Mouse (Mus musculus) spleen, adult 12 weeks (tissue): ENCODE measurements around the gene Mical1.
"Not testable (repeated sequence)": the region's sequence is repeated elsewhere in the genome, so short reads cannot be mapped to it uniquely, and the experiment has no call there.

Experiments used
- DNase-seq: peaks from one replicate; pipeline ENCODE4 v3.0.0; 2022; ENCODE audit warnings: low spot score

The Mical1 gene

DNA sequence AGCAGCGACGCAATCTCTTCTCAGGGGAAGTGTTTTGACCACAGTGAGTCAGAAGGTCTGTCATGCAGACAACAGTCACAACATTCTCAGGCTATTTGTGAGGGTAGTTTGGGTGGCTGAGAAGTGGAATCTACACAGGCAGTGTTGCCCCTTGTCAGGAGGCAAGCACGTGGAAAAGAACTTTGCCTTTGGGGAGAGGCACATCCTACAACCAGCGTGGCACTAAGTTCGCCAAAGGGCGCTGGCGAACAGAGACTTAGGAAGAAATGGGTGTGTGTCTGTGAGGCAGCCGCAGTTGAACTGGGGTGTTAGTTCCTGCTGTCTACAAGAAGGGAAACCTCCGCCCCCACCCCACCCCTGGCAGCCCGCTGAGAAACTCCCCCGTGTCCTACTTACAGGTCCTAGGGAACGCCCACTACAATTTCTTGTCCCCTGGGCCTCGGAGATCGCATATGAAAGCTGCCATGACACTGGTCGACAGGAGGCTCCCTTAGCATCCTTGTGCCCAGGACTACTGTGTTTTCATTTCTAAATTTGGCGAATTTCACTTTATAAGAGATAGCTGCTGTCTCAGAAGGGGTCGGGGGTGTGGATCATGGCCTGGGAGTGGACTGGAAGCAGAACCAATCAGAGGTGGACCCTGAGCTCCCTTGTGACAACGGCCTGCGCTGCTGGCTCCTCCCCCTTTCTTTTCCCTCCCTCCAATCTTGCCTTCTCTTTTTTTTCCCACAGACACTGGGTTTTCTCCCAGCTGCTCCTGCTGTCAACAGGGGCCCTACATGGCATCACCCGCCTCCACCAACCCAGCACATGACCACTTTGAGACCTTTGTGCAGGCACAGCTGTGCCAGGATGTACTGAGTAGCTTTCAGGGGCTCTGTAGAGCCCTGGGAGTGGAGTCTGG, 1.4 kb downstream of the Mical1 start:
- DNase-seq, result no peak

DNA sequence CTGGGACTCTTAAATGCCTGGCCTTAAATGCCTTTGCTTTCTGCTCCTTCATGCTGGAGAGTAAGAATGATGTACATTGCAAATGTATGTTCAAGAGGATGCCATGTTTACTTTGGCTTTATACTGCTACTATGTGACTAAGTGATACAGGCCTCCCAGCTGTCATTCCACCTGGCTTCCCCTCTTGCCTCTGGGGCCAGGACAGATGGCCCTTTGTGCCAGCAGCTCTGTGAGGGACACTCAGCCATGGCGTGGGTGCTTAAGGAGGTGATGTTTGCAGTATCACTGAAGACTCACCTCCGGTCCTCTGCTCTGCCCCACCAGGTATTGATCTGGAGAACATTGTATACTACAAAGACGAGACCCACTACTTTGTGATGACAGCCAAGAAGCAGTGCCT, 3.8 kb downstream of the Mical1 start:
- no peak for DNase-seq

DNA sequence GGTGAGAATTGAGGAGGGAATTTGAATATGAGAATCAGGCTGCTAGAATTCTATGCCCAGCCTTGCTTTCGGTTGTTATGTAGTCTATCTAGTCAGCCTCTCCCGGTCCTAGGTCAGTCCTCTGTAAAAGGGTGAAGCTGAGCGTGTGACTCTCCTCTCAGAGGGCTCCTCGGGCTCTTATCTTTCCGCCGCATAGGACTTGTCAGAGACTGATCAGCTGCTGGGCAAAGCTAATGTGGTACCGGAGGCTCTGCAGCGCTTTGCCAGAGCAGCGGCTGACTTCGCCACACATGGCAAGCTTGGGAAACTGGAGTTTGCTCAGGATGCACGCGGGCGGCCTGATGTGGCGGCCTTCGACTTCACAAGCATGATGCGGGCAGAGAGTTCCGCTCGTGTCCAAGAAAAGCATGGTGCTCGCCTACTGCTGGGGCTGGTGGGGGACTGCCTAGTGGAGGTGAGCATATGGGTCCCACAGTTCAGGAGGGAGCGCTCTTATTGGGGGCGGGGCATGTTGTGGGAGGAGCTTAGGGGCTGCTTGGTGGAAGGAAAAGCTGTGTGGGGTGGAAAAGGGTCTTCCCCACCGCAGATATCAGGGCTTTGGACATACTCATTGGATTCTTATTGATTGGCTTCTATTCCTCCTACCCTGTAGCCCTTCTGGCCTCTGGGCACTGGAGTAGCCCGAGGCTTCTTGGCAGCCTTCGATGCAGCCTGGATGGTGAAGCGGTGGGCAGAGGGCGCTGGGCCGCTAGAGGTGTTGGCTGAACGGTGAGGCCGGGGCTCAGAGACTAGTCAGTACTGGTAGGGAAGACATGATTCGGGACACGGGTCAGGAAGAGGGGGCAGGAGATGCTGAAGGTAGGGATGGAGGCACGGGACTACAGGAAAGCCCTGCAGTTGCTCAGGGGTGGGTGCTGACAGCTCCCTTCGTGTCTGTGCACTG, 5.1 kb downstream of the Mical1 start:
- DNase-seq, result no peak

- DNase-seq, result no peak
Observed at GRCm38 (mm10) chr10:41482446-41482845, 6.3 kb downstream of the Mical1 start.

- DNase-seq, result no peak
Observed at GRCm38 (mm10) chr10:41485778-41486177, 9.7 kb downstream of the Mical1 start.

- no peak for DNase-seq
Observed at GRCm38 (mm10) chr10:41486506-41487170, 10.5 kb downstream of the Mical1 start.

DNA sequence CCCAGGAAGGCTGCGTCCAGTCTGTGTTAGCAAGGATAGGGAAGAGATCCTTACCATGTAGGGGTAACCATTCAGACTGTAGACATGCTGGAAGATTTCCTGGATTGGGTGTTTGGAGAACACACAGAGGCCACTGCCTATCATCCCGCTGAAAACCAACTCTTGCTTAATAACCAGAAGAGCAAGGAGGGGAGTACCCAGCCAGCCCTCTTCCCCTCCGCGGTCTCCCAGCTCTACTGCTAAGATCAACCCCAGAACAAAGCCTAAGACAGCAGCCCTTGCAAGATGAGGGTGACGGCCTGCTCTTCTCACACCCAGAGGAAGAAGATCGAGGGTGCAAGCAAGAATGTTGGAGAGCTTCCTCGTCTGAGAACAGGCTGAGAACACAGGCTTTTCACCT, 12.8 kb downstream of the Mical1 start:
- DNase-seq, result no peak

GRCm38 (mm10) chr10:41489294-41489693, 13.2 kb downstream of the Mical1 start:
- no peak for DNase-seq

DNA sequence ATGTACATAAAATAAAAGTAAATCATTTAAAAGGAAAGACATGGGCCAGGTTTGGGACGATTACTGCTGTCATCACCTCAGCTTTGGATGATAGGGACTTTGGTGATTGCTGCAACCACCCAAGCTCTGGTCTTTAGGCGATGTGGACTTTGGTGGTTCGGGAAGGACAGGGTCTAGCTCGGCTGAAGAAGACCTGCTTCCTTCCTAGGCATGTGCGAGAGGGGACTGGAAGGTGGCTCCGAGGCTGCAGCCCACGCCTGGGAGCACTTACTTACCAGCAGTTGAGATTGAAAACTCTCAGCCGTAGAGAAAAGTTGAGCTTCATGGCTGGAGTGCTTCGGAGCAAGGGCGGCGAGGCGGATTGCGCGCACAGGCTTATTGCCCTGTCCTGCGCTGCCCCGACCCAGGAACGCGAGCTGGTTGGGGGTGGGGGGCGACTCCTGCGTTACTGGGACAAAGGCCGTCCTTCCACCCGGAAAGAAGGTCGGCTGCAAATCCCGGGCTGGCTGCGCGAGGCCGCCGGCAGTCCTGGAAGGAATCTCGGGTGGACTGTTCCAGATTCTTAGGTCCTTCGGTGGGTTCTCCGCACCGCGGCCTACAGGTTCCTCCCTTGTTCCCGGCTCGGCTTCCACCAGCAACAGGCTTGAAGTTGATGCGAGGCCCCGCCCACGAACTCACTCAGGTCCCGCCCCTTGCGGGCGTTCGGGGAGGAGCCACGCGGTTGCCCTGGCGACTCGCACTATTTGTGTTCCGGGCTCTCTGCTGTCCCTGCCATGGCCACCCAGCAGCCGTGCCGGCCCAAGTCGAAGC, 13.8 kb downstream of the Mical1 start, which contains the start of the genes Smpd2 and Ppil6:
Gene Smpd2 (minus strand): TSS at position 662 of the 810 bp plus-strand sequence.
Gene Ppil6 (plus strand): TSS at position 732 of the 810 bp plus-strand sequence.
- peak; percentile 84 for DNase-seq

- DNase-seq, result no peak
Observed at GRCm38 (mm10) chr10:41490518-41490873, 14.4 kb downstream of the Mical1 start.

DNA sequence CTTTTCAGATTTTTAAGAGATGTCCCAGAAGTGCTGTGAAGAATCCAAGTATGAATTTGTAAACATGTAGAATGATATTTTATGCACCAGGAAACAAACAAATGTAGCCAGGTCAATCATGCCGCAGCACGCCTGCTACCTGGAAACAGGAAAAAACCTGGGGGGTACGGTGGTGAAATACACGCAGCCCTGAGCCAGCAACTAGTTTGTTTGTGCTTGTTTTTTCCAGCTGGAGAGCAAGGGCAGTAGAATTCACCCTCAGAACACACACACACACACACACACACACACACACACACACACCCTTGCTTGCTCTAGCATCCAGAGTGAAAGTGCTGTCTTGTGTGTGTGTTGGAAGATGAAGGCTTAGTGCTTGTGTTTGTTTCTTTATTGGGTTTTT, 15.0 kb downstream of the Mical1 start:
- no peak for DNase-seq

- DNase-seq, result no peak
Observed at GRCm38 (mm10) chr10:41500941-41501340, 24.8 kb downstream of the Mical1 start.

DNA sequence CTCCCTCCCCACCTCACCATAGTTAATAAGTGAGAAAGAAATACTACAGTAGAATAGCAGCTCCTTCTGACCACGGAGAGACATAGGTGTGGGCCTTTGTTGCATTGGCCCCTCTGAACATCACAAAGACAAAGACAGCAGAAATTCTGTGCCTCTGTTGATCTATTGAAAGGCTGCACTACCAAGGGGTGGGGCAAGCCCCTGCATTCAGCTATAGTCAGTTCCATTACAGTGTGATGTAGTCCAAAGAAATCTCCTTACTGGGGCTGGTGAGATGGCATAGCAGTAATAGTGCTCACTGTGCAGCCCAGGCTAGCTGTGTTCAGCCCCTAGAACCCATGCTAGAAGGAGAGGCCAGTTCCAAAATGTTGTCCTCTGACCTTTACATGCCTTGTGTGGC, 28.9 kb downstream of the Mical1 start:
- no peak for DNase-seq

DNA sequence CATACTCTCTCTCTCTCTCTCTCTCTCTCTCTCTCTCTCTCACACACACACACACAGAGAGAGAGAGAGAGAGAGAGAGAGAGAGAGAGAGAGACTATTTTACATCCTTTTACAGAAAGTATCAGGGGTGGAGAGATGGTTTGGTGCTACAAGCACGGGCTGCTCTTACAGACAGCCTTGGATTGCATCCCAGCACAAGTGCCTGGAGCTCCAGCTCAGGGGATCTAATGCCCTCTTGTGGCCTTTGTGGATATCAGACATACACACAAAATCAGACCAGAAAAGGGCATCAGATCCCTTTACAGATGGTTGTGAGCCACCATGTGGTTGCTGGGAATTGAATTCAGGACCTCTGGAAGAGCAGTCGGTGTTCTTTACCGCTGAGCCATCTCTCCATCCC, 29.3 kb downstream of the Mical1 start:
- DNase-seq, result not testable (repeated sequence)

- DNase-seq, result no peak
Observed at GRCm38 (mm10) chr10:41509160-41509559, 33.0 kb downstream of the Mical1 start.

DNA sequence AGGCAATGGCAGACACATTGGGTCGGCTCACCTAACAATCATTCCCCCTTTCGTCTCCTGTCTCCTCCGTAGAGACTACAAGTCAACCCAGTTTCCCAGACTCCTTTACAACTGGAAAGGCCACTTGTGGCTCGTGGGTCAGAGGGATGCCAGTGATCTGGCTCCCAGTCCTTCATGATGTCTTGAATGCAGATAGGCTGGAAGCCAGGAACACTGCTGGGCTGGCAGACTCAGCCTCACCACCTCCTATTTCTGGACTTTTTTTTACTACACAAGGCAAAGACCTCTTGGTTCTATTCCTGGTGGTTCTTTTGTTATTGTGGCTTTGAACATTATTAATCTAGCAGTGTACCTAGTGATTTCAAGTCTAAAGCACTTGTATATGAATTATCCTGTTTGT, 38.2 kb downstream of the Mical1 start:
- DNase-seq, result no peak

DNA sequence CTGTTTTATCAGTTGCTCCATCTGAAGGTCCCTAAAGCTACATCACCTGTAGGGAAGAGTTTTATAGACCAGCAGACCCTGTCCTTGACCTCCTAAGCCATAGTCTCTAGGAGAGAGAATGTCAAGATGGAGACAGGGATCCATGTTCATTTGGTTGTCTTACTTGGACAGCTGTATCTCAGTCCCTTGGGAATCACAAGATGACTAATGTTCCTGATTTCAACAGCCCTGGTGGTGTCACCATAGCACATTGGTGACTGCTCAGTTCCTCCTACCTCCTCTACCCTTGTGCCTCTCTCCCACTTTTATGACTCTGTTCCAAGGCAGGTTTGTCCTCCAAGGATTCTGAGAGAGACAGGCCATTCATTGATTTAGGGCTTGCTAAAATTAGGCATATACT, 38.8 kb downstream of the Mical1 start:
- no peak for DNase-seq

DNA sequence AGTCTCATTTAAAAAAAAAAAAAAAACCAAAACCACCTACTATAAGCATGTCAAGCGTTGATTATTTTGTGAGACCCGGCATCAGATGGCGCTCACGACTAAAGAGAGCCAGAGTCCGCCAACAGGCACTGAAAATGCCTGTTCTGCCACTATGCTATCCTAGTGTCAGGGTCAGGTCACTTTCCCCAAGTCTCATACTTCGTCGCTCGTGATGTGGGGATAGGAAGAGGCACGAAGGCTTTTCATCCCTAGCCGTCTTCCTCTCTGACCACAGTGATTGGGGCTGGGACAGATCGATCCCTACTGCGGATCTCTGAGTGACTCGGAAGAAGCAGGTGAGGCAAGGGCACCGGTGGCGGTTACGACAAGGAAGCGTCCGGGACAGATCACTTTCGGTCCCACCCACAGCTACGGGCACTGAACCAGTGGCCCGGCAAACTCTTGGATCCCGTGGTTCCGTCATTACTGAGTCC, 42.4 kb downstream of the Mical1 start:
- DNase-seq, result no peak

DNA sequence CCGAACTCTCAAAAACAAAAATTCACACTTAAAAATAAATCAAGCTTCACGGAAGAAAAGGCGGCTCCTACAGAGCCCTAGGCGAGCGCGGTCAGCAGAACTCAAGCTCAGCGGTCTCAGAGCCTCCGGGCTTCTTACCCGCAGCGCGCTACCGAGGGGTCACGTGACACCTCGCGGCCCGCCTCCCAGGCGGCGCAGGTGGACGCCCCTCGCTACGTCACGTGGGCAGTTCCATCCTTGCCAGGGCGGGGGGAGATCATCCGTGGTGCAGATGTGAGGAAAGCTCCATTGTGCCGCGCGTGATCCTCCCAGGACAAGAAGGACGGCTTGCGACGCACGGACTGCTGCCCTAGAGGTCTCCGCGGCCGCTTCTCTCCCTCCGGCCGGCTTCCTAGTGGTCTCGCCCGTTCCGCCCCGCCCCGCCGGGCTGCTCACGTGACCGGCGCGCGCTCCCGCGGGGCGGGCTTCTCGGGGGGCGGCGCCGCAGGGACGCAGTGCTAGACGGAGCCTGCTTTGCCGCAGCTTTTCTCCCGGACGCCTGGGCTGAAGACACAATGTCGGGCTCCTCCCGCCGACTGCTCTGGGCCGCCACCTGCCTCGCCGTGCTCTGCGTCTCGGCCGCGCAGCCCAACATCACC, 43.0 kb downstream of the Mical1 start, which contains the start of gene Cd164:
Gene Cd164 (plus strand): TSS at position 434 of the 638 bp plus-strand sequence.
- DNase-seq, result peak; percentile 88

GRCm38 (mm10) chr10:41519640-41520409, 43.7 kb downstream of the Mical1 start:
- peak; percentile 57 for DNase-seq
